Mouse (Mus musculus): ENCODE data around the gene Tle4.
A peak's percentile ranks its signal among the peaks of the same experiment; 100 is the strongest.

Gene Tle4

DNA sequence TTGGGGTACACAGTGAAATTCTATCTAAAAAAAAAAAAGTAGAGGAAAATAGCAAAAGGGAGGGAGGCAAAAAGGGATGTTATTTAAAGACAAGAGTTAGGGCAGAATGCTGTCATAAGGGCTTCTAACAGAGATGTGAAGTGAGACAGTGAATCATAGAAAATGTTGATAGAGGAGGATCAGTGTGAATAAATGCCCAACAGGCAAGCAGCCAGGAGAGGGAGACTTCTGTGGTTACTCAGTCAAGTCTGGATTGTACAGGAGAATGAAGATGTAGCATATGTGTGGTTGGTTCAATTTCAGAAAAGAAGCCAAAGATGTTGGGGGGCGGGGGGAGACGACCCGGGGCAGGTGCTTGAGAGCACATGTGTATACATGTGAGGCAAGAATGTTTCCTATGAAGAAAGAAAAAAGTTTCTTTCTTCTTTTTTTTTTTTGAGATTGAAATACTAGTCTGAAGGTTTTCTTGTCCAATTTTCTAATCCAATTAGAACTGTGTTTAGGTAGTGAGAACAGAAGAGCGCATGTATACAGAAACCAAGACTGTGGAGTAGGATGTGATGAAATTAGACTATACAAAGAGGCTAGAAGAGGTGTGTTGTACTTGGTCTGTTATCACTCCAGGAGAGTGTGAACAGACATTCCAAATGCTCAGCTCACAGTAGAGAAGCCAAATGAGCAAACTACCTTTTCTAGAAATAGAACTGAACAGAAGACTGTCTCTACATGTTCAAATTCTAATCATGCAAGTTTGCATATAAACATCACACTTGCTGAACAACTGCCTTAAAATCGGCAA lies 134.4 kb downstream of the Tle4 start:
- no peak for DNase-seq (ENCODE audit: low read depth)

DNA sequence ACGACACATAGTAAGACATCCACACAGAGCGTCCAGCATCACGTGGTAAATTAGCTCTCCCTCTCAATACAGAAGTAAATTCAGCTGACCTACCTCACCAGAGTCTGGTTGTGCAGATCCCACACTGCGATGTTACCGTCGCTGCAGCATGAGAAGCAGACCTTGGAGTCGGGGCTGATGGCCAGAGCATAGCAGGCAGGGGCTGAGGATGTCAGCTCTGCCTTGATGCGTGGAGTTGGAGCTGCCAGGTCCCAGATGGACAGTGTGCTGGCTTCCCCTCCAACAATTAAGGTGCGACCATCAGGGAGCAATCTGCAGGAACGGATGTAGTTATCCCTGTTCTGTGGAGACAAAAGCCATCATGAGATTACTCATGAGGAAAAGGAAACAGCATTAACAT lies 144.4 kb downstream of the Tle4 start:
- no peak for DNase-seq (ENCODE audit: low read depth)

DNA sequence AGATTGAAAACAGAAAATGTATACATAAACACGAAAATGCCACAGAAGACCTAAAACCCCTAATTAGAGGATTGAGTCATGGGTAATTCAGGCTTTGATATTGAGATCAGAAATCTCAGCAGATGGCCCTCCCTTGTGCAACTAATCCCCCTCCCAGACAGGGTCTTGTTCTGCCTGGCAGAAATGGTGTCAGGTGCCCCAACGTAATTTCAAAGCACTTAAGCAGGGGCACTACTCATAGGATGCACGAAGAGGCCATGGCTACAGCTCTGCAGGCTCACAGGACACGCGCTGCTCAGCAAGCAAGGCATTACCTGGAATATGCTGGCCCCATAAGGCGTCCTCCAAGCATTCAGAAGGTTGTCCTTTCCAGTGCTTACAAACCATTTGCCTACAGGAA lies 146.5 kb downstream of the Tle4 start:
- no peak for DNase-seq (ENCODE audit: low read depth)

DNA sequence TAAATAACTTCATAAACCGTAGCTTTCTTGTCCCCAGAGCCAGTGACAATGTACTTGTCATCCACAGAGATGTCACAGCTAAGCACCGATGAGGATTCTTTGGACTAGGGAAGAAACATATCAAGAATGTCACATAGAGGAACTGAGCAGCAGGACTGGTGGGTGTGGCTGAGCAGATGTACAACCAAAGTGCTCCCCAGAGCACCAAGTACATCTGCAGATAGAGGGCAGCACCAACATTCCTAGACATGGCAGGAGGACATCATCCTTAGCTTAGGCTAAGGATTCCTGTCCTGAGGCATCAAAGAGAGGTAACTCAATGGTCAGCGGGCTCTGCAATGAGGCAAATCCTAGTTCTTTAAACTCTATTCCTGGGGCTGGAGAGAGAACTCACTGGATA lies 148.1 kb downstream of the Tle4 start:
- DNase-seq (ENCODE audit: low read depth): peak; percentile 71

DNA sequence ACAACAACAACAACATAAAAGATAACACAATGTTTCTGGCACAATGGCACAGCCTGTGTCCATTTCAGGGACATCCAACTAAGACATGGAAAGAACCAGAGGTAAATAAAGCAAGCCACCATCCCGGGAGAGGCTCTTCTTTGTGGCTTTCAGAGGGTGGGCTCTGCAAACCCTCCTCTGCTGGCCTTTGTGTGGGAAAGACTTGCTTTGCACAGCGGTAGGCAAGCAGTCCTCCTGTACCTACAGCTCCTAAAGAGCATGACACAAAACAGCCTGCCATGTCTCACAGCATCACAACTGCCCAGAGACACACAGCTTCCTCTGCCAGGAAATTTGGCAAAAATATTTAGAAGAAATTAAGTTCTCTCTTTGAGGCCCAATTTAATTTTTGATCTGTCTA lies 149.3 kb downstream of the Tle4 start:
- no peak for DNase-seq (ENCODE audit: low read depth)

DNA sequence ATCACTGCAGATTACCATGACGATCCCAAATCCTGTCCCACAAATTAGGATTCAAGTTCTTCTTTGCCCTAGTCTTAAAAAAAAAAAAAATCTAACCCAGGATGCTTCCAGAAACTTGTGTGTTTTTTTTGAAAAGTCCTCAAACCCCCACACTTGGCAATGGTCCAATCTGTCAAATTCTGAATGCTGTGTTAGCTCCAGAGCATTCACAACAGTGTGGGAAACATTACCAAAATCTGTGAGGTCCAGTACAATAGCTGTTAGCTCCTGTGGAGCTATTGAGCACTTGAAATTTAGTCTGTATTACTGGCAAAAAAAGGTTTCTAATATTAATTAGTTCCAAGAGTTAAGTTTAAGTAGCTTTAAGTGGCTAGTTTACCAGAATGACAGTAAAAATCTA lies 150.4 kb downstream of the Tle4 start:
- DNase-seq (ENCODE audit: low read depth): no peak

DNA sequence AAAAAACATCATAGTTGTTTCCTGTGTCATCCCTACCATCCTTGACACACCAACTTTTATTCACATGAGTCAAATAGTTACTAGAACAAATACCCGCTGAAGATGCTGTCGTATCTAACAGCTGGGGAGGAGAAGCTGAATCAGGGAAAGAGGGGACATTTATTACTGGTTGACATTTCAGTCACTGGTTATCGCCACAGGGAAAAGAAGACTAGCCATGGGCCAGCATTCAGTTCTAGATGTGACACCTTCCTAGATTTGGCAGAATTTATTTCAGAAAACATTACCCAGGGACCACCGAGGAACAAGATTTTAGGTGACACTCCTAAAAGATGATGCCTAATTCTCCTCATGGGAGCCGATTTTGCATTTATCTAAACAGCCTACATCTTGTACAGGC lies 156.0 kb downstream of the Tle4 start:
- DNase-seq (ENCODE audit: low read depth): no peak

DNA sequence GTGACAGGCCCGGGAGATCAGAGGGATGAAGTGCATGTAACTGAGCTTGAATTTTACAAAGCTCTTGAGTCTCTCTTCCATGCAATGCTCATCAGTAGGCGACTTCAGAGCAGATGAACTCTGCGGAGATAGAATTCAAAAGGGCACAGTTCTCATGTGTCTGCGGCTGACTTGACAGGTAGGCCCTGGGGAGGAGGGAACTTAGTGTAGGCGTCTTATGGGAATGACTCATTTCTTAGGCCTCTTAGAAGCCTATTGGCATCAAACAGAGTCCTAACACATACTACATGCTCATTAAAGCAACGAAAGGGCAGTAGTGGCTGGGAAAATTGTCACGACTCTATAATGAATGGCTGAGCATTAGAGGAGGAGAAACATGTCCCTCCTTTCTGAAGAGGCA lies 160.6 kb downstream of the Tle4 start:
- DNase-seq (ENCODE audit: low read depth): no peak

DNA sequence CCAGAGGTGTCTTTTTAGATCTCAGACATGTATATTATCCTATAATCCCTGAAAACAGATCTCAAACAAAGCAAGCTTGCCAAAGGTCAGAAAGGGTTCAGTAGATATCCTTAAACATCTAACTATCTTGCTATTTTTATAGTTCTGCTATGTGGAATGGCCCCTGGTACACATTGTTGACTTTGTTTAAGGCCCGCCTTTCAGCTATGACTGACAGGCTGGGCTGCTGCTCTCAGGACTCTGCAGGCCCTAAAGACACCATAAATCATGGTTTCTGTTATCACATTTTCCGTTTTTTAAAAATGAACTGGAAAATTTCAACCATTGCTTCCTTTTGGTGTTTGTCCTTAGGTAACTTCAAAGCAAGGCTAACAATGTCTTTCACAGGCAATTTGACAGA lies 161.3 kb downstream of the Tle4 start:
- DNase-seq (ENCODE audit: low read depth): no peak

DNA sequence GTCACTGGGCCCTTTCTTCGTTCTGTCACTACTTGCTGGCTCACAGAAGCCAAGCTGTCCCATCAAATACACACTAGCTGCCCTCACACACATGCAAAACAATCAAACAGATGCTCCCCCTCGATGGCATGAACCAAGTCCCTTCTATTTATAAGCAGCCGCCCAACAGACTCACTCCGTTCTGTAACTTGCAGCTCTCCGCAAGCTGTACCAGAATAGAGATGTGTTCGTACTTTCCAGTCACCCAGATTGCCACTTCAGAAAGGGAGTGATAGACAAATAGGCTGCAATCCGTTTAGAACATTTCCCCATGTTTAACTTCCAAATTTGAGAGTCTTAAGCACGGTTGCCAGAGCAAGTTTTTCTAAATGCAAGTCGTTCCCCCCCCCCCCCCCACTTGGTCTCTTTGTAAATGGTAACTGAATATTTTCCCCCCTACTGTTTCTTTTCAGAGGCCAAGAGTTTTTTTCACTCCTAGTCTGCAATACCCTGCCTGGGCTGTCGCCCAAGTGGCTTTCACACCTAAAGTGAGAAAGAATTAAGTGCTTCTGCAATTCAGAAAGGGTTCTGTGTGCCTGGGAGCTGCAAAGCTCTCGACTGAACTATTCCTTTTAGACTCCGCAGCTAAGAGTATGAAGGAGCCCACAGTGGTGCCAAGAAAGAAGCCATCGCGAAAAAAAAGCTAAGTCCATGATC lies 162.0 kb downstream of the Tle4 start:
- no peak for DNase-seq (ENCODE audit: low read depth)

DNA sequence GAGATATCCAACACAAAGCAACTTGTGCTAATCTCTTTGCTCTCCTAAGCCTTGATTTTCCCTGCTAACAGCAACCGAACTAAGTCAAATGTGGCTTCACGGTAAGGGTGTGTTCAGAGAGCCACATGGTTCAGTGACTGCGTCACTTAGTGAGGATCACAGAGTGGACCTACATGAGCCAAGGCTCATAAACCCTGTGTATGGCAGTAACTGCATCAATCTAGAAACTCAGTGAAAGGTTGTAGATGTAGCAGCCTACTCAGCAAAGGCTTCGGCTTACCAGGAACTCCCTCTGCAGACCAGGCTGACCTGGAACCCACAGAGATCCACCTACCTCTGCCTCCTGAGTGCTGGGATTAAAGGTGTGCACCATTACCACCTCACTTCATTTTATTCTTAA lies 164.0 kb downstream of the Tle4 start:
- DNase-seq (ENCODE audit: low read depth): no peak

DNA sequence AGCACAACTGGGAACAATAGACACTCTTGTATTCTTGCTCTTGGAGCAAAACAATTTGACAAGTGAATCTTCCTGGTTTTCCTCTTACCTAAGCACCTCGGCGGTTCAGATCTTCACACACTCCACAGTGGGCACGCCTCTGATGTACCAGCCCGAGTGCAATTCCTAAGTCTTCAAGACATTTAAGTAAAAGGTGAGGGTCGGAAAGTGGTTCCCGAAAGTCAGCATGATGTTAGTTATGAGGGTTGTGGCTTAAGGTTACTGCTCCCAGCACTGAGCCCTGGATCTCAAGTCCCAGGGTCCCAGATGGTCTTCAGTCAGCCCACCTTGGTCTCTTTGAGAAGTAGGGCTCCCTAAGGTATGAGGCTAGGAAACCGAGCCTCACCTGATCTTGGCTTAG lies 165.4 kb downstream of the Tle4 start:
- DNase-seq (ENCODE audit: low read depth): no peak

DNA sequence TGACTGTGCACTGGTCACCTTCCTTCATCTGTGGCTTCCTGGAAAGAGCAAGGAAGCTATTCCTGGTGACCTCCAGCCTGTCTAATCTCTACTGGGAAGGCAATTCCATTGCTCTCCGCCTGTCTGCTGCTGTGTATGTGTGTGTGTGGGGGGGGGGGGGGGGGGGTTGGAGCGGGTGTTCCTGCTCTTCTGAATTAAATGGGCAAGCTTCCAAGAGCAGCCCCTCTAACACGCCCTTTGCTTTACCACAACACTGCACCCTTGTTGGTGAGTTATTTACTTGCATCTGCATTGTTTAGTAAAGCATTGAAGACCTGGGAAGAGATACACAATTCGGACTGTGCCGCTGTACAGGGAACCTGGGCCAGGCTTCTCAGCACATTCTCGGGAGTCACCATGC lies 170.9 kb downstream of the Tle4 start:
- DNase-seq (ENCODE audit: low read depth): no peak

DNA sequence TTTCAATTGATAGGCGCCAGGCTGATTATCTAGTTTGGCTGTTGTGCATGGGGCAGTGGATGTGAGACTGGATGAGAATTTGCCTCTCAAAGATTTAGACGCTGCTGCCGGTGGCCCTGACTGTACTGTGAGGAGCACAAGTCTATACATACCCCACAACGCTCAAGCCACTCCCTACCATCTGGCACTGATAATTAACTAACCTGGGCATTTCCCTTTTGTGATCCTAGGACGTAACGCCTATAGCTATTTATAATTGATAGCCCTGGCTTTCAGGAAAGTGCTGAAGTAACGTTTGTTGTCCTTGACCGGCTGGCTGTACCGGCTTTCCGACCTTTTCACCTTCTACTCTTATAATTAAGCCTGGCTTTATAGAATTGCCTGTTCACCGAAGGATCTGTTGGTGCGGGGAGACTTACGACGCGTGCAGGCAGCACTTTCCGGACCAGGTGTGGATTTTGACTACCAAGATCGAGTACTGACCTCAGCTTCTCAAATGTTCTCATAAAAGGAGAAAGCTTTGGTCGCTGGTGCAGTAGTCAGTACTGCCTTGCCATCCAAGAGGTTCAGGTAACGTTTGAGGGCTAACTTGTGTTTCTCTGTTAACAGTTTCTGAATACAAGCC lies 171.5 kb downstream of the Tle4 start:
- DNase-seq (ENCODE audit: low read depth): no peak

DNA sequence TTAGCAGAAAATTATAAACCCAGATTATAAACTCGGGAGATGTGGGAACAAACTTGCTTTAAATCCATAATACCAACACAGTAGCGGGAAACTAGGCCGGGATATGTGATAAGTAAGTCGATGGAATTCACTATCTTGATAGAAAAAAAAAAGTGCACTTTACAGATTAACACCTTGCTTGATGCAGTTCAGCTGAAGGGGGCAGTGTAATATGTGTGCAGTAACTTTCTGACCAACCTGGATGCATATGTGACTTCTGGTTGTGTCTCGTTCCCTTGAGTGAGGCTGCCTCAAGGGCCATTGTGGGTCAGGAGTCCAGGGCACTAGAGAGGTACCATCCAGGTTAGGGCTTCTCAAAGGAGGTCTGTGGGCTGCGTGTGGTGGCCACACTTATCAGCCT lies 172.7 kb downstream of the Tle4 start:
- no peak for DNase-seq (ENCODE audit: low read depth)

DNA sequence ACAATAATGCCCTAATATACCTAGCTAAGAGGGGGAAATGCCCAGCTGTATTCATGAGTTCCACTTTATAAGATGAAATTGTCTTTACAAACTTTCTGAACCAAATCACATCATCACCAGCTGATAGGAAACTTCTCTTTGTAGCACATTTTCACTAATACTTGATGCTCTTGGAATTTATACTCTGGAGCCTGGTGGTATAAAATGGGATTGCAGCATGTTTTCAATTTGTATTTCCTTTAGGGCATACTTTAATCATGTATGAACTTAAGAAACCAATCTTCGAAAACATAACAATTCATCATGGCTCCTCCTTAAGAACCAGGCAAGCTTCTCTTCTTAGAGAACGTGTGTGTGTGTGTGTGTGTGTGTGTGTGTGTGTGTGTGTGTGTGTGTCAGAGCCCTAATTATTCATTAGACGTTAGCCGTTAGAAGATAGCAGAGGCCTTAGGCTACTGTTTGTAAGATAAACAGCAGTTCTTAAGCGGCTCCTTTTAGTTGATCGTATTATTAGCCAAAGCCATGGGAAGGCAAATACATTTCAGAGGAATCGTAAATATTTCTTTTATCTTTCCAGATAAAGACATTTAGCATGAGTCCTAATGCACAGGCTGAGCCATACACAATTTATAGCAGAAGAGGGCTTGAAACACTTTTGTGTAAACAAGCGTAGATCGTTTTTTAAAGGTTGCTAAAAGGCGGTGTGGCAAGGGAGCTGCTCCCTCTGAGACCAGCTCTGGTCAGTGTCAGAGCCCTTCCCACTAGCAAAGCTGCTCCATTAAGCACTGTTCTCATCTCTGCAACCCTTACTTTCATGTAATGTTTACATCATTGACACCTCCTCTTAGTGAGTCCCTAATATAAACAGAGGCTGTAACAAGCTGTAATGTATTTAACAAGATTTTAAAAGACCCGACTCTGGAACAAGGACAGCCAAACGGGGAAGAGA lies 173.6 kb downstream of the Tle4 start:
- no peak for DNase-seq (ENCODE audit: low read depth)

DNA sequence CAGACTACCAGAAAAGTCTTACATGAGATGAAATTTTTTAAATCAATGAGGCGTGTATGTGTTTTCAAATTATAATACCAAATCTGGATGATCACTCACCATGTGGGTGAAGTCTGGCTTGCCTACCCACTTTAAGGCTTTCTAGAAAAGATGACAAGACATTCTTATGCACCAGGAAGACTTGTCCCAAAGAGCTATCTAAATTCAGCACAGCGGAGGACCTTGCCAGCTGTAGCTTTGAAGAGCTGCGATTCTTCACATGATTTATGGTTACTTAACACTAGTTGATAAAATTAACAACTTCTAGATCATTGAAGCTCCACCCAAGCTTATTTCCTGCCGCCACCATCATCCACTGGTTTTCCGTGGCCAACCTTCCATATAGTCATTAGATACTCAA lies 176.2 kb downstream of the Tle4 start:
- no peak for DNase-seq (ENCODE audit: low read depth)

DNA sequence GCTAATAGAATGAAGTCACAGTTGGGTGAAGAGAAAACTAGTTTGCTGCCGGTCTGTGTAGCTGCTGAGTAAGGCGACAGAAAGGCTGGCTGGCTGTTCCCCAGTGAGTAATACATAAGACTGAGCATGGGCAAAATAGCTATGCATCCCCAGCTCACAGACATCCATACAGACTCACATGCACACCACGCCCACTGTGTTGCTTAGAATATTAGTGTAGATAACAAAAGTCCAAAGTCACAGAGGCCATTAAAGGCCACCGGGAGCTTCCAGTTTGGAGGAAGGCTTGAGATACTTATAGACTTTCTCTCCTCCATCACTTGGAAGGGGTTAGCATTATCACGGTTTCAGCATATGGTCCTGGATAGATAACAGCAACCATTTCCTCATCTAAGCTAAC lies 178.0 kb downstream of the Tle4 start:
- DNase-seq (ENCODE audit: low read depth): no peak

DNA sequence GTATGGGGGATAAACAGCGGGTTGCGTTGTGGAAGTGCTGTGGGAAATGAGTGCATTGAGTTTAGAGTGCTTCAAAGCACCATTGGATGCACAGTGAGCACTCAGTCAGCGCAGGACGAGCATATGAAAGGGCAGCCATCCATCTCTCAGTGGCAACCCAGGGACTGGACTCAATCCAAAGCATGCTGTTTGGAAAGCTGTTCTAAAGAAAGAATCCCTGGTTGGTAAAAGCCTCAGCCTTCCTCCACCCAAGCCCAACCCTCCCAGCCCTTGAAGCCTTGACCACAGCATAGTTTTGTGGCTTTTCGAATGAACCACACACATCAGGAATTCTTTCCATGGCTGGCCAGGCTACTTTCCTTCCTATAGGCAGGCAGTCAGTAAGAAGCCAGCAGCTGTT lies 181.0 kb downstream of the Tle4 start:
- no peak for DNase-seq (ENCODE audit: low read depth)

DNA sequence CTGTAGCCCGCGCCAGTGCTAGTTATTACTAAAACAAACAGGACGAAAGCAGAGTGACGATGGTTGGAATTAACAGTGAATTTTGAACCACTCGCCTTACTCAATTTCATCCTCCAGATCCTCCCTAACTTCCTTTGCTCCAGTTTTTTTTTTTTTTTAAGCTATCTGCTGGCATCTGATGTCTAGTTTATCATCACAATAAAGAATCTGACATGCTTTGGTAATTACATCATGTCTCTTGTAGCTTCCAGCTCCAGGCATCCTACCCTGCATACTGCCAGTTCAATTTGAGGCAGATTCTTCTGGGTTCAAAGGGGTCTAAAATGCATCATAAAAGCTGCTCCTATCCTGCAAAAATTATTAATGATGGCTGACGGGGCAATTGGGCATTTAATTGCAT lies 181.9 kb downstream of the Tle4 start:
- DNase-seq (ENCODE audit: low read depth): no peak

DNA sequence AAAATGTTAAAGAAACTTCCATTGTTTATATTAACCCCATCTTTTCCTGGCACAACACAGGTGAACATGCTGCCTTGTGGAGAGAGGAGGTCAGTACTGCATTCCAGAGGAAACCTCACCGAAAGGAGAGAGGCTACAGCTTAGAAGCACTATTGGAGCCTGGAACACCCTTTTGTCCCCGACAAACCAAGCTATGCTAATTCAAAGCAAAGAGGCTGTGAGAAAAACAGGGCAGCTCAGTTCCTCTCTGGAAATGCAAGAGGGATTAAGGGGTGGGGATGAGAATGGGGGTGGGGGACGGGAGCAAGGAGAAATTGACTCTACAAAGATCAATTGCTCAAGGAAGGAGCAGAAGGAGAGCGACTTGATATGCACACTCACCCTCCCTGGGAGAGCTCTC lies 182.9 kb downstream of the Tle4 start:
- no peak for DNase-seq (ENCODE audit: low read depth)

DNA sequence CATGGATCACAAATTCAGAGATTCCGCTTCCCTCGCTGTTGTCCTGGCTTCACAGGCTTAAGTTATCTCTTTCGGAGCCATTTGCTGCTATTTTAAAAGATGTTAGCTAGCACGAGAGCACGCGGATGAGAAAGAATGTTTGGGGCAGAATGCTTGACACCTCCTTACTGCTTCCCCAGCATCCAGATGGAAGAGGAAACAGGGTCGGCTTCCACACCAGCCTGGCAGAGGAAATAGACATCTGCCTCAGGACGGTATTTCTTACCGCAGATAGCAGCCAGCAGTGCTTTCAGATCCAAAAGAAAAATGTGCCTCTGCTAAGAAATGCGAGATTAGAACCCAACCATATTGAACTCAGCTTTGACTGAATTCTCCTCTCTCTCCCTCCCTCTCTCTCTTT lies 191.2 kb downstream of the Tle4 start:
- DNase-seq (ENCODE audit: low read depth): no peak
